Mouse (Mus musculus) olfactory bulb, adult 2 months (tissue): ENCODE results near the gene Smtnl1.

ENCODE experiments used
- CTCF ChIP-seq: fragments of 200-500 bp; IDR thresholded peaks from 2 replicates; pipeline ENCODE4 v1.5.1; 2012; ENCODE audit warnings: low read depth, mild to moderate bottlenecking, low read length, moderate library complexity; ENCODE audit not compliant: insufficient read depth
- POLR2A ChIP-seq: fragments of 200-500 bp; IDR thresholded peaks from 2 replicates; pipeline ENCODE4 v1.6.1; 2012; ENCODE audit warnings: mild to moderate bottlenecking, low read depth, low read length, moderate library complexity; ENCODE audit not compliant: insufficient read depth

- TF ChIP-seq CTCF (no peak), POLR2A (no peak)
Observed at GRCm38 (mm10) chr2:84774751-84775150, 47.7 kb downstream of the Smtnl1 start.
